Comparison of ENCODE assay signal across 9 mouse cellular contexts in the genomic region with DNA sequence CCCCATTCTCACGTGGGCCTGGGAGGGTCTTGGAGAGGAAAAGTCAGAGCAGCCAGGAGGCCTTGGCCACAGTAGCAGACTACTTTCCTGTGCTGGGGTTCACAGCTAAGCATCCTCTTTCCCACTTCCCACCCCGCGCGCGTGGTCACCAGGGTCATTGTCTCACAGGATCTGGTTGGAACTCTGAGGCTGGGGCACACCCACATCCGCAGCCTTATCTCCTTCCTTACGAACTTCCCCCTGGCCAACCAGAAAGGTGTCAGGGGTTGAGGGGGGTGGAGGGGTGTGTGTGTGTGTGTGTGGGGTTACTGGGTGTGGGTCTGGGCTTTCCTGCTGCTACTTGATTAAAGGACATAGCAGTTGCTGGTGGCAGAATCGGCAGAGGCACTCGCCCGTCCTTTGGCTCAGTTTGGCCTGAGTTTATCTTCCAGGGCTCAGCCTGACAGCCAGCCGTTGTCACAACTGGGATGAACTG. TPM values are rescaled to one million over a fixed set of nuclear protein-coding genes. Genes with fewer than 3 reads are reported as not detected.
A peak's percentile ranks its signal among the peaks of the same experiment; 100 is the strongest.
DNase-seq lines count a peak whose midpoint lies in the region; ATAC-seq and TF ChIP-seq lines count a peak whose summit lies in the region.
"Had no signal": no experiment of that assay in that cellular context is flagged by ENCODE, and none has a peak within 500 bp of the region (broad histone marks: within the 10 kb centered on the region; RNA-seq: fewer than 3 reads in every experiment).

No protein-coding gene starts in this region.

- TF ChIP-seq EP300 in heart, adult 2 months (IDR thresholded peaks at IDR 0.05; ENCODE audit: insufficient read depth, low read depth, low read length), result peak; percentile 98

- intact Hi-C loops in heart, adult 2 months (cut with DNase I), result loop anchor here (2.0 to 5.0 kb wide), 2 partner anchors 47 to 50 kb away; no protein-coding TSS in a partner anchor

- no peak overlapping the region for H3K4me2 ChIP-seq in forebrain, embryonic 13.5 days
- H3K4me2 ChIP-seq: limb, embryonic 12.5 days had no signal

- H3K4me1 ChIP-seq in heart, adult 2 months (ENCODE audit: control insufficient read depth, insufficient read depth, low read length), result peaks cover 12% of the 10 kb centered on the region
- peaks cover 99% of the 10 kb centered on the region for H3K4me1 ChIP-seq in megakaryocyte, embryonic 14.5 days
- H3K4me1 ChIP-seq in forebrain, embryonic 13.5 days, result peaks cover 26% of the 10 kb centered on the region

- TF ChIP-seq POLR2A in heart, adult 2 months (IDR thresholded peaks at IDR 0.05; ENCODE audit: insufficient read depth, low read depth, low read length), result peak; percentile 52

- ATAC-seq in forebrain, embryonic 13.5 days, result no peak

- no peak for TF ChIP-seq CTCF in heart, adult 2 months (IDR thresholded peaks at IDR 0.05)

- H3K4me3 ChIP-seq in heart, adult 2 months, result no peak overlapping the region
- peak overlapping the region; percentile 85 for H3K4me3 ChIP-seq in megakaryocyte, embryonic 14.5 days (replicated peaks)
- no peak overlapping the region for H3K4me3 ChIP-seq in forebrain, embryonic 13.5 days
- H3K4me3 ChIP-seq: limb, embryonic 12.5 days had no signal

- peak overlapping the region; percentile 85 for H3K27ac ChIP-seq in heart, adult 2 months
- H3K27ac ChIP-seq in forebrain, embryonic 13.5 days, result no peak overlapping the region
- H3K27ac ChIP-seq: limb, embryonic 12.5 days had no signal

- 28% methylated on average over 11 of the region's 11 CpGs for WGBS in heart, adult 2 months
- 91% methylated on average over 11 of the region's 11 CpGs for WGBS in forebrain, embryonic 13.5 days

- no peaks in the 10 kb centered on the region for H3K79me2 ChIP-seq in heart, adult 2 months (replicated peaks; ENCODE audit: control insufficient read depth, insufficient read depth, low read length)

- no peaks in the 10 kb centered on the region for H3K27me3 ChIP-seq in heart, adult 2 months (ENCODE audit: control insufficient read depth, insufficient read depth, low read length)
- H3K27me3 ChIP-seq in megakaryocyte, embryonic 14.5 days (replicated peaks), result peaks cover 42% of the 10 kb centered on the region
- H3K27me3 ChIP-seq in forebrain, embryonic 13.5 days, result peaks cover 10% of the 10 kb centered on the region; the same call in 1 of the 2 replicates

- peak; percentile 40 for DNase-seq in adrenal gland, postnatal 25 days
- peak; percentile 73 to 86 for DNase-seq in heart, adult 2 months
- peak; percentile 79 for DNase-seq in kidney, postnatal 14 days
- no peak for DNase-seq in right cerebral cortex, postnatal 36 days (ENCODE audit: low spot score in 2 of 2)
- DNase-seq in right cerebral cortex, postnatal 25 days, result no peak
- DNase-seq in layer of hippocampus, postnatal 14 days (ENCODE audit: low spot score in 2 of 2), result no peak

- no peaks in the 10 kb centered on the region for H3K36me3 ChIP-seq in heart, adult 2 months (ENCODE audit: control insufficient read depth, insufficient read depth, low read length)
- H3K36me3 ChIP-seq in megakaryocyte, embryonic 14.5 days (replicated peaks; ENCODE audit: low read length), result no peaks in the 10 kb centered on the region
- no peaks in the 10 kb centered on the region for H3K36me3 ChIP-seq in forebrain, embryonic 13.5 days (ENCODE audit: poor library complexity, severe bottlenecking)
- H3K36me3 ChIP-seq: limb, embryonic 12.5 days had no signal

- peak overlapping the region; percentile 7; the same call in 1 of the 2 replicates for H3K9ac ChIP-seq in heart, adult 2 months (ENCODE audit: low read depth, low read length)
- H3K9ac ChIP-seq in forebrain, embryonic 13.5 days, result no peak overlapping the region
- H3K9ac ChIP-seq: limb, embryonic 12.5 days had no signal

- no peaks in the 10 kb centered on the region for H3K9me3 ChIP-seq in megakaryocyte, embryonic 14.5 days
- H3K9me3 ChIP-seq in forebrain, embryonic 13.5 days (replicated peaks), result no peaks in the 10 kb centered on the region
- H3K9me3 ChIP-seq: limb, embryonic 12.5 days had no signal

RNA-seq across cellular contexts. Expression of gene Cbfa2t3, which starts 13.0 kb away (rescaled TPM):
- 12.2 and 14.1 TPM in 2 replicates for total RNA-seq in adrenal gland, postnatal 25 days (2021)
- 10 to 100 TPM; 21.8 to 22.3 TPM for total RNA-seq in heart, adult 2 months (2021)
- 10.2 and 10.9 TPM in 2 replicates for polyA plus RNA-seq in heart, adult 2 months (2012; rRNA removed)
- polyA plus RNA-seq in megakaryocyte, embryonic 14.5 days (2012; ENCODE audit: insufficient read depth, low replicate concordance), result 54.9 and 189 TPM in 2 replicates
- 12.4 and 13.9 TPM in 2 replicates for polyA plus RNA-seq in forebrain, embryonic 13.5 days (2015; fragmentation: Nextera tagmentation; extraction: Ambion mirVana)
- total RNA-seq in layer of hippocampus, postnatal 14 days (2021), result 10 to 100 TPM; 25.1 to 28.7 TPM

Comparison
In these comparisons a context has a peak if more than half of its experiments do, and no peak if none do; other contexts are left out.
1. DNase-seq: peak in adrenal gland, postnatal 25 days (single experiment), heart, adult 2 months (2 of 2) and kidney, postnatal 14 days (single experiment); none in right cerebral cortex, postnatal 36 days (0 of 2), right cerebral cortex, postnatal 25 days (single experiment) and layer of hippocampus, postnatal 14 days (0 of 2).